Mouse (Mus musculus) spleen, postnatal 14 days (tissue): ENCODE results near the gene Ttll7.

Experiments used
- DNase-seq, 2 experiments: peaks; one replicate each; pipeline ENCODE4 v3.0.0; 2021 to 2022; ENCODE audit warnings: low spot score in 2 of 2

Gene Ttll7

GRCm38 (mm10) chr3:146851966-146852891 is at the start of gene Ttll7:
Gene Ttll7 (plus strand): TSS chr3:146852367.
- peak in 1 of 2 experiments; percentile 3 for DNase-seq

- DNase-seq = no peak
Observed at GRCm38 (mm10) chr3:146812041-146812878, 39.9 kb upstream of the Ttll7 start.

GRCm38 (mm10) chr3:146812901-146813393 is 39.2 kb upstream of the Ttll7 start, which contains the start of gene Prkacb:
Gene Prkacb (minus strand): TSS chr3:146812990.
- DNase-seq = peak; percentile 64 to 79

- DNase-seq = no peak
Observed at GRCm38 (mm10) chr3:146813624-146814023, 38.5 kb upstream of the Ttll7 start.

GRCm38 (mm10) chr3:146820718-146821117 is 31.4 kb upstream of the Ttll7 start:
- no peak for DNase-seq

- DNase-seq = no peak
Observed at GRCm38 (mm10) chr3:146842766-146843165, 9.4 kb upstream of the Ttll7 start.

GRCm38 (mm10) chr3:146843470-146843869 is 8.7 kb upstream of the Ttll7 start:
- no peak for DNase-seq

GRCm38 (mm10) chr3:146846237-146846636 is 5.9 kb upstream of the Ttll7 start:
- DNase-seq = no peak

- DNase-seq = no peak
Observed at GRCm38 (mm10) chr3:146848112-146848511, 4.1 kb upstream of the Ttll7 start.

GRCm38 (mm10) chr3:146849360-146849759 is 2.8 kb upstream of the Ttll7 start:
- DNase-seq = no peak

- DNase-seq = no peak
Observed at GRCm38 (mm10) chr3:146854473-146855087, 2.4 kb downstream of the Ttll7 start.

GRCm38 (mm10) chr3:146857373-146857772 is 5.2 kb downstream of the Ttll7 start:
- DNase-seq = no peak

- DNase-seq = no peak
Observed at GRCm38 (mm10) chr3:146860308-146860707, 8.1 kb downstream of the Ttll7 start.

- no peak for DNase-seq
Observed at GRCm38 (mm10) chr3:146866563-146866962, 14.4 kb downstream of the Ttll7 start.

- DNase-seq = no peak
Observed at GRCm38 (mm10) chr3:146871954-146872353, 19.8 kb downstream of the Ttll7 start.

GRCm38 (mm10) chr3:146875929-146876328 is 23.8 kb downstream of the Ttll7 start:
- no peak for DNase-seq

GRCm38 (mm10) chr3:146893931-146894330 is 41.8 kb downstream of the Ttll7 start:
- DNase-seq = no peak

- no peak for DNase-seq
Observed at GRCm38 (mm10) chr3:146896581-146896980, 44.4 kb downstream of the Ttll7 start.

- no peak for DNase-seq
Observed at GRCm38 (mm10) chr3:146900094-146900493, 47.9 kb downstream of the Ttll7 start.

- no peak for DNase-seq
Observed at GRCm38 (mm10) chr3:146901729-146902128, 49.6 kb downstream of the Ttll7 start.

GRCm38 (mm10) chr3:146905606-146906005 is 53.4 kb downstream of the Ttll7 start:
- no peak for DNase-seq

- DNase-seq = no peak
Observed at GRCm38 (mm10) chr3:146908922-146909321, 56.8 kb downstream of the Ttll7 start.
